Mouse (Mus musculus) layer of hippocampus, postnatal 25 days (tissue): ENCODE measurements around the gene Phyh. TPM values are rescaled to one million over a fixed set of nuclear protein-coding genes. Genes with fewer than 3 reads are reported as not detected.

Experiments used
- total RNA-seq, 2 experiments: library from RNA; stranded (reverse); gene quantifications; 2 replicates each; pipeline ENCODE4 v1.2.3; 2021

Gene Phyh
- total RNA-seq, 2 experiments from 2014 or later: 78.3 to 80.8 TPM

Other genes with a start within 250 kb of the Phyh start
- 1 to 10 TPM; 2.3 to 2.4 TPM for gene Bend7, start 201.2 kb upstream of the Phyh start, total RNA-seq
- 10 to 100 TPM; 23.5 to 27.3 TPM for gene Sephs1, start 37.5 kb upstream of the Phyh start, total RNA-seq
- 1 to 10 TPM; 2.4 to 3.6 TPM for gene Ucma, start 57.1 kb downstream of the Phyh start, total RNA-seq
- 1 to 10 TPM; 1.0 to 1.1 TPM for gene Mcm10, start 93.8 kb downstream of the Phyh start, total RNA-seq
- gene Optn, start 145.0 kb downstream of the Phyh start, total RNA-seq: 10 to 100 TPM; 14.2 to 14.6 TPM
- gene Ccdc3, start 218.8 kb downstream of the Phyh start, total RNA-seq: 10 to 100 TPM; 12.9 to 15.3 TPM